ENCODE assay signal across 7 mouse cellular contexts in the genomic region with DNA sequence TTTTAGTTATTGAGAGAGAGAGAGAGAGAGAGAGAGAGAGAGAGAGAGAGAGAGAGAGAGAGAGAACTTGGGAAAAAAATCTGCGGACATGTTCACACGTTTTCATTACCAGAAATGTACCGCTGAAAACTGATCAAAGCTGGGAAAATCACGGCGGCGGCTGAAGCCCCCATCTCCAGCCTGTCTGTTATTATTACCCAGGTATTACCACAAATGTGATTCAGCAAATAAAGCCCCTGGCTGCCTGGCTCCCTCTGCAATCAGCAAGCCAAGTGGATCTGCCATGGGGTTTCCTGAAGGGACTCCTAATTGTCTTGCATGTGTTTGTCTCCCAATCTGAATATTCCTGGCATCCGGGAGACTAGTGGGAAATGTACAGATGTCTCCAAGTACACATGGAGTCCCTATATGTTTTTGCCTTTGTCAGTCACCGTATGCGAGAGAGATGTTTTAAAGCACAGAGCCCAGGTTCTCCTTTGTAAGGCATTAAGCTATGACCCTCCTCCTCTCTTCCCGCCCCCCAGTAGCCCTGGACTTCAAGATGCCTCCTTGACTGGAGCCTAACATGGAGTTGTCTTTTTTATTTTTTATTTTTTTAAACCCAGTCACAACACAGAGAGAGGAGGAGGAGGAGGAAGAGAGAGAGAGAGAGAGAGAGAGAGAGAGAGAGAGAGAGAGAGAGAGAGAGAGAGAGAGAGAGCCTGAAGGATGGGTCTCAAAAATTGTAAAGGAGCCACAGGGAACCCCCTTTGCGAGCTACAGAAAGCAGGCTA. TPM values are rescaled to one million over a fixed set of nuclear protein-coding genes. Genes with fewer than 3 reads are reported as not detected.
DNase-seq lines count a peak whose midpoint lies in the region; ATAC-seq lines count a peak whose summit lies in the region.

A gene (plus strand): TSS at position 723 of the 773 bp plus-strand sequence.

- 11% methylated on average over 11 of the region's 11 CpGs for WGBS in limb, embryonic 15.5 days

- peak; percentile 23 for DNase-seq in MN1 (ENCODE audit: low spot score)
- DNase-seq in adrenal gland, adult 8-10 months = no peak
- DNase-seq in gastrocnemius, adult 8-10 months (ENCODE audit: low spot score in 2 of 2) = no peak
- no peak for DNase-seq in frontal cortex, postnatal 36 days (ENCODE audit: low spot score in 2 of 2)
- no peak for DNase-seq in spleen, postnatal 10 days (ENCODE audit: low spot score in 2 of 2)

- no peak for ATAC-seq in limb, embryonic 15.5 days (ENCODE audit: insufficient number of reproducible peaks, low FRiP score, low TSS enrichment, low read depth)
- ATAC-seq in megakaryocyte-erythroid progenitor cell, adult 5-6 weeks (replicated peaks; ENCODE audit: low FRiP score, low TSS enrichment, poor library complexity, severe bottlenecking) = no peak

- peaks cover 18% of the 10 kb centered on the region for H3K4me1 ChIP-seq in limb, embryonic 15.5 days

- no peaks in the 10 kb centered on the region for H3K9me3 ChIP-seq in limb, embryonic 15.5 days

- peak within 1 kb of the TSS; percentile 25 for H3K4me3 ChIP-seq in limb, embryonic 15.5 days

- peaks cover 11% of the 10 kb centered on the region; the same call in 1 of the 2 replicates for H3K27me3 ChIP-seq in limb, embryonic 15.5 days

- H3K36me3 ChIP-seq in limb, embryonic 15.5 days = no peaks in the 10 kb centered on the region

- no peak within 1 kb of the TSS for H3K9ac ChIP-seq in limb, embryonic 15.5 days

- peak within 1 kb of the TSS; percentile 39 for H3K4me2 ChIP-seq in limb, embryonic 15.5 days

- H3K27ac ChIP-seq in limb, embryonic 15.5 days = peak within 1 kb of the TSS; percentile 67

RNA-seq across cellular contexts. Expression of the gene that starts here (rescaled TPM):
- 10 to 100 TPM; 40.3 to 85.2 (median 55.1) TPM for total RNA-seq in adrenal gland, adult 8-10 months (2022)
- 10 to 100 TPM; 20.0 to 21.5 (median 21.0) TPM for total RNA-seq in gastrocnemius, adult 8-10 months (2022)
- 14.9 and 19.3 TPM in 2 replicates for polyA plus RNA-seq in limb, embryonic 15.5 days (2015; fragmentation: Nextera tagmentation; extraction: Ambion mirVana)
- 2.9 and 4.2 TPM in 2 replicates for total RNA-seq in megakaryocyte-erythroid progenitor cell, adult 5-6 weeks (2014; fragmentation: Nextera tagmentation)
- 0.28 and 0.38 TPM in 2 replicates for total RNA-seq in megakaryocyte-erythroid progenitor cell, adult 5-6 weeks (2017)

Comparison
In these comparisons a context has a peak if more than half of its experiments do, and no peak if none do; other contexts are left out.
1. RNA of the gene that starts here (total RNA-seq): 40.3 to 85.2 TPM in adrenal gland, adult 8-10 months and 20.0 to 21.5 TPM in gastrocnemius, adult 8-10 months; 0.28 to 4.2 TPM in megakaryocyte-erythroid progenitor cell, adult 5-6 weeks; every median in the first group is over 4 times any median in the second.